Mouse (Mus musculus): ENCODE data around the gene Emg1. TPM values are rescaled to one million over a fixed set of nuclear protein-coding genes. Genes with fewer than 3 reads are reported as not detected.

Emg1 gene
- polyA plus RNA-seq, 1 experiment: 95.2 TPM

DNA sequence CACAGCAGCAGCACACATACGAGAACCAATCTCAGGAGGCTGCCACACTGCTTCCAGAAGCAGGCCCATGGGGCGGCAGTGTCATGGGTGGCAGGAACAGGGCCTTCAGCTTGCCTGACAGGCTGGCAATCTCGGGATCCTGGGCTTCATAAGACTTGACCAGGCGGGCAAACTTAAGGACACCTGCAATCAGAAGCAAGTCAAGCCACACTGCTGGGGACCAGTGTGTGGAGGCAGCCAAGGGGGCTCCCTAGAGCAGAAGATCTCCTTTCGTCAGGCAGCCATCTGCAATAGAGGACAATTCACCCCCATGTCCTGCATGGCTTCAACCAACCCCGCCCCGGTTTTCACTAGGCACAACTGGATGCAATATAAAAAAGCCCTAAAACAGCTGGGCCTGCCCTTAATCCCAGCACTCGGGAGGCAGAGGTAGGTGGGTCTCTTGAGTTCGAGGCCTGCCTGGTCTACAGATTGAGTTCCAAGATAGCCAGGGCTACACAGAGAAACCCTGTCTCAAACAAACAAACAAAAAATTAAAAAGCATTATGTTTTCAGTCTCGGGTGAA is 27.3 kb upstream of the Emg1 start:
- TF ChIP-seq POLR2A (IDR thresholded peaks at IDR 0.05; ENCODE audit: borderline replicate concordance, extremely low read depth, insufficient read depth, insufficient read length, poor library complexity, severe bottlenecking) (no peak), CTCF (IDR thresholded peaks at IDR 0.05; ENCODE audit: borderline replicate concordance, extremely low read depth, insufficient read depth, insufficient read length) (no peak)
- no peak for DNase-seq (ENCODE audit: low read depth)

DNA sequence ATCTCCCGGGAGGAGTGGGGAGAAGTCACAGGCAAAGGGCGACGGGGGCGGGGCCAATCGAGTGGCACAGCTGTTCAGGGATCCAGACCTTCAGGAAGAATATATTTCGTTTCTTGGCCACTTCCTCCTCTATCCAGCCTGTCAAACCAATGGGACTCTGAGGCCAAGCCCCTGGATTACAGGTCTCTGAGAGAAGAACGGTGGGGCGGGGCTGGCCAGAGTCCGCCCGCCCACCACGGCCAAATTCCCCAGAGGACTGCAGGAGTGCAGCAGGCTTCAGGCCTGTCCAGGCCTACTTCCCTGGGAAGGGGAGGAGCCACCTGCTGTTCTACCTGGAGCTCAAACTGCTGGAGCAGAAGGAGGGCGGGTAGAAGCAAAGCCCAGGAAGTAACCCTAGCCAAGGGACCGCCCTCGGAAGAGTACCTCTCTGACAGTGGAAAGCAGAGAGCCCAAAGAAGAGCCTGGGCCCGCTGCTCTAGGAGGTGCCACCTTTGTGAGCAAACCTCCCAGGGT is 26.6 kb upstream of the Emg1 start, which contains the start of gene Ptpn6:
Ptpn6 (minus strand) TSS at position 204 of the 513 bp plus-strand sequence.
- TF ChIP-seq POLR2A (IDR thresholded peaks at IDR 0.05; ENCODE audit: borderline replicate concordance, extremely low read depth, insufficient read depth, insufficient read length, poor library complexity, severe bottlenecking): no peak
- no peak for TF ChIP-seq CTCF (IDR thresholded peaks at IDR 0.05; ENCODE audit: borderline replicate concordance, extremely low read depth, insufficient read depth, insufficient read length)
- no peak for DNase-seq (ENCODE audit: low read depth)

- TF ChIP-seq POLR2A (IDR thresholded peaks at IDR 0.05; ENCODE audit: borderline replicate concordance, extremely low read depth, insufficient read depth, insufficient read length, poor library complexity, severe bottlenecking) (no peak), CTCF (IDR thresholded peaks at IDR 0.05; ENCODE audit: borderline replicate concordance, extremely low read depth, insufficient read depth, insufficient read length) (no peak)
- DNase-seq (ENCODE audit: low read depth): no peak
These were observed 25.1 kb upstream of the Emg1 start for GRCm38 (mm10) chr6:124737040-124737439.

DNA sequence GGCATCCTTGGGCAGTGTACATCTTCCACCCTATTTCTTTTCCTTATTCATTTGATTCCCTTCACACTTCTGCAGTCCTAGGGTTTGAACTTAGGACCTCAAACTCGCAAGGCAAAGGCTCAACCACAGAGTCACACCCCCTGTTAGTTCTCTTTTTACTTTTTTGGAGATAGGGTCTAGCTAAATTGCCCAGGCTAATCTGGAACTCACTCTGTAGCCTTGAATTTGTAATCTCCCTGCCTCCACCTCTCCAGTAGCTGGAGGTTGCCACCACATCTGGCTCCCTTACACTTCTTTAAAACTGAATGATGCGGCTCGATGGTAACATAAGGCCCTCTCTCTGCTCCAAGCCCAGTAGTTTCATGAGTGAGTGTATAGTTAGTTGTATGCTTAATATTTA is 22.4 kb upstream of the Emg1 start:
- TF ChIP-seq CTCF (IDR thresholded peaks at IDR 0.05; ENCODE audit: borderline replicate concordance, extremely low read depth, insufficient read depth, insufficient read length) (no peak), POLR2A (IDR thresholded peaks at IDR 0.05; ENCODE audit: borderline replicate concordance, extremely low read depth, insufficient read depth, insufficient read length, poor library complexity, severe bottlenecking) (no peak)
- no peak for DNase-seq (ENCODE audit: low read depth)

GRCm38 (mm10) chr6:124732476-124733370 is 20.7 kb upstream of the Emg1 start:
- TF ChIP-seq POLR2A (IDR thresholded peaks at IDR 0.05; ENCODE audit: borderline replicate concordance, extremely low read depth, insufficient read depth, insufficient read length, poor library complexity, severe bottlenecking): no peak
- DNase-seq (ENCODE audit: low read depth): no peak

GRCm38 (mm10) chr6:124731038-124731437 is 19.1 kb upstream of the Emg1 start:
- no peak for TF ChIP-seq CTCF (IDR thresholded peaks at IDR 0.05; ENCODE audit: borderline replicate concordance, extremely low read depth, insufficient read depth, insufficient read length)
- TF ChIP-seq POLR2A (IDR thresholded peaks at IDR 0.05; ENCODE audit: borderline replicate concordance, extremely low read depth, insufficient read depth, insufficient read length, poor library complexity, severe bottlenecking): no peak
- DNase-seq (ENCODE audit: low read depth): no peak

GRCm38 (mm10) chr6:124729850-124730705 is 18.1 kb upstream of the Emg1 start:
- no peak for DNase-seq (ENCODE audit: low read depth)
- TF ChIP-seq CTCF (IDR thresholded peaks at IDR 0.05; ENCODE audit: borderline replicate concordance, extremely low read depth, insufficient read depth, insufficient read length): no peak
- TF ChIP-seq POLR2A (IDR thresholded peaks at IDR 0.05; ENCODE audit: borderline replicate concordance, extremely low read depth, insufficient read depth, insufficient read length, poor library complexity, severe bottlenecking): no peak

DNA sequence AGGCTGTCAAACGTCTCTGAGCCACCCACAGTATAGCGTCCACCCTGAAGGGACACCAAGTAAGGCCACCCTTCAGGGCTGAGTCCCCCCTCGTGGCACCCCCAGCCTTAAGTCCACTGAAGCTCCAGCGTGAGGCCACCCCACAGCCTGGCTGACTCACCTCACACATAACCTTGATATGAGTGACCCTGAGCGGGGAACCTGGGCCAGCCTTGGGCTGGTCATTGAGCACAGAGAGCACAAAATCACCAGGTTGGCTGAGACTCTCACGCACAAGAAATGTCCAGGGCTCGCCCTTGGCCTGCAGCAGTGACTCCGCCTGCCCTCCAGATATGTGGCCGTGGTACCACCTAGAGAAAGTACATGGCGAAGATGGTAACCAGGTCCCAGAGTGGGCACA is 16.6 kb upstream of the Emg1 start:
- DNase-seq (ENCODE audit: low read depth): no peak
- TF ChIP-seq POLR2A (IDR thresholded peaks at IDR 0.05; ENCODE audit: borderline replicate concordance, extremely low read depth, insufficient read depth, insufficient read length, poor library complexity, severe bottlenecking): no peak
- no peak for TF ChIP-seq CTCF (IDR thresholded peaks at IDR 0.05; ENCODE audit: borderline replicate concordance, extremely low read depth, insufficient read depth, insufficient read length)

DNA sequence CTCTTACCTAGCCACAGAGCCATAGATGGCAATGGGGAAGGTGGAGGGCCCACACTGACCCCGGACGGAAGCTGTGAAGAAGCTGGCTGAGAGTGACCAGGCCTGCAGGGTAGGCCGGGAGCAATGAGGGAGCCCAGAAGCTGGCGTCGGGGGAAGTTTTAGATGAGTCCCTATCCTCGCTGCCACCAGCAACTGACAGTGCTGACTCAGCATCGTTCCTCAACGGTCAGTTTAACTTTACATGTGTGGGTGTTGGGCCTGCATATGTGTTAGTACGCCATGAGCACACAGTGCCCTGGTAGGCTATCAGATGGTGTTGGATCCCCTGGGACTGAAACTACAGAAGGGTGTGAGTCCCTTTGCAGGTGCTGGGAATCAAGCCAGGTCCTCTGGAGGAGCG is 12.5 kb upstream of the Emg1 start:
- no peak for TF ChIP-seq CTCF (IDR thresholded peaks at IDR 0.05; ENCODE audit: borderline replicate concordance, extremely low read depth, insufficient read depth, insufficient read length)
- no peak for TF ChIP-seq POLR2A (IDR thresholded peaks at IDR 0.05; ENCODE audit: borderline replicate concordance, extremely low read depth, insufficient read depth, insufficient read length, poor library complexity, severe bottlenecking)
- no peak for DNase-seq (ENCODE audit: low read depth)

DNA sequence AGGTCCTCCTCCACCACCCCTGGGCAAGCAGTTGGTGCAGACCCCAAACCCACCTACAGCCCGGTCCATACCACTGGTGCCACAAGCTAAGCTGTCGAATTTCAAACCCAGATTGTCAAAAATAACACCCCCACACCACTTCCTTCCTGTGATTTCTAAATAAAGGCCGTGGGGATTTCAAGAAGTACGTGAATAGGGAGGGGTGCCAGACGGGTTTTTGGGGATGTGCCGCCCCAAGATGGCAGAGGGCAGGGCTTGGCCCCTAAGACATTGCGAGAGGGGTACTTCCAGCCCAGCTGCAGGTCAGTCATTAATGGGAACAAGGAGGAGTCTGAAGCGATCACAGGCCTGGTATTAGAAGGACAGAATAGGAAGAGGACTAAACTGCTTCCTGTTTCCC is 11.6 kb upstream of the Emg1 start:
- DNase-seq (ENCODE audit: low read depth): no peak
- TF ChIP-seq CTCF (IDR thresholded peaks at IDR 0.05; ENCODE audit: borderline replicate concordance, extremely low read depth, insufficient read depth, insufficient read length) (no peak), POLR2A (IDR thresholded peaks at IDR 0.05; ENCODE audit: borderline replicate concordance, extremely low read depth, insufficient read depth, insufficient read length, poor library complexity, severe bottlenecking) (no peak)

GRCm38 (mm10) chr6:124722876-124723473 is 11.0 kb upstream of the Emg1 start:
- TF ChIP-seq POLR2A (IDR thresholded peaks at IDR 0.05; ENCODE audit: borderline replicate concordance, extremely low read depth, insufficient read depth, insufficient read length, poor library complexity, severe bottlenecking): no peak
- no peak for TF ChIP-seq CTCF (IDR thresholded peaks at IDR 0.05; ENCODE audit: borderline replicate concordance, extremely low read depth, insufficient read depth, insufficient read length)
- DNase-seq (ENCODE audit: low read depth): no peak
